Mouse (Mus musculus) heart, embryonic 15.5 days (tissue): Measurements from ENCODE around the gene Abca1. TPM values are rescaled to one million over a fixed set of nuclear protein-coding genes. Genes with fewer than 3 reads are reported as not detected.
A peak's percentile ranks its signal among the peaks of the same experiment; 100 is the strongest.

Experiments
- ATAC-seq: fragments of 200-750 bp; cut with Nextera tagmentation; replicated peaks from 2 replicates; pipeline ENCODE4 v1.8.0; 2017; ENCODE audit warnings: low read depth, moderate TSS enrichment; ENCODE audit not compliant: insufficient number of reproducible peaks, insufficient read depth, low FRiP score
- H3K27ac ChIP-seq: fragments of 300-500 bp; sonication (generic); 2 replicates; pipeline ENCODE4 v1.5.1; 2015; ENCODE audit warnings: mild to moderate bottlenecking, inconsistent platforms
- H3K27me3 ChIP-seq: fragments of 300-500 bp; sonication (generic); 2 replicates; pipeline ENCODE4 v1.6.1; 2015; ENCODE audit warnings: inconsistent platforms
- H3K36me3 ChIP-seq: fragments of 300-500 bp; sonication (generic); 2 replicates; pipeline ENCODE4 v1.6.1; 2015; ENCODE audit warnings: mild to moderate bottlenecking, inconsistent platforms
- H3K4me1 ChIP-seq: fragments of 300-500 bp; sonication (generic); replicated peaks from 2 replicates; pipeline ENCODE4 v1.6.1; 2015; ENCODE audit warnings: inconsistent platforms
- H3K4me2 ChIP-seq: fragments of 300-500 bp; sonication (generic); 2 replicates; pipeline ENCODE4 v1.6.1; 2015; ENCODE audit warnings: inconsistent platforms, mild to moderate bottlenecking, moderate library complexity
- H3K4me3 ChIP-seq: fragments of 300-500 bp; sonication (generic); 2 replicates; pipeline ENCODE4 v1.5.1; 2015; ENCODE audit warnings: mild to moderate bottlenecking, inconsistent platforms
- H3K9ac ChIP-seq: fragments of 300-500 bp; sonication (generic); 2 replicates; pipeline ENCODE4 v1.6.1; 2015; ENCODE audit warnings: mild to moderate bottlenecking, inconsistent platforms
- H3K9me3 ChIP-seq: fragments of 300-500 bp; sonication (generic); replicated peaks from 2 replicates; pipeline ENCODE4 v1.6.1; 2016; ENCODE audit warnings: inconsistent platforms
- WGBS: fragments of 180-500 bp; shearing (Covaris S2); methylation state at CpG from one replicate; pipeline ENCODE4 v1.1.7; 2015; ENCODE audit warnings: mixed read lengths; 5-methylcytosine and 5-hydroxymethylcytosine counted together
- polyA plus RNA-seq: library from polyadenylated mRNA; unstranded; fragments of >200 nt; fragmentation: Nextera tagmentation; extraction: Ambion mirVana; gene quantifications from 2 replicates; pipeline ENCODE4 v1.2.1, GENCODE M21; 2015

Gene Abca1
- polyA plus RNA-seq, 1 experiment from 2014 or later = 4.4 TPM

DNA sequence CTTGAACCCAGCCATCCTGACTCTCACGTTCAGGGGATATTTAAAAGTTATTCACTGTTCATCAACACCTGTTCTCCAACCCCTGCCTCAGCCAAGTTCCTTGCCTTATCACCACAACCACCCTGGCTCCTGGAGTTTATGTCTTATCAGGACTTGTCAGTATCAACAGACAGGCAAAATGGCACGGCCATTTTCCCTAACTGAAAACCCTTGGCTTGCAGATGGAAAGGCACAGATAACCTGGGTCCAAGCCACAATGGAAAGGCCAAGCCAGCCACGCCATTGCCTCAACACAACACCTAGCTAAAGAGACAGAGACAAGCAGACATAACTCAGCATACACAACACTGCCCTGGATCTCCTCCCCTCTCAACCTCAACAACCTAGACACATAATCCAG is 38.6 kb downstream of the Abca1 start:
- no peak for ATAC-seq
- H3K9ac ChIP-seq = no peak overlapping the region
- H3K36me3 ChIP-seq = peaks cover under 1% of the 10 kb centered on the region; the same call in 1 of the 2 replicates
- H3K4me3 ChIP-seq = no peak overlapping the region
- no peak overlapping the region for H3K4me2 ChIP-seq
- WGBS = 55% methylated on average over 3 of the region's 3 CpGs
- H3K4me1 ChIP-seq = peaks cover 12% of the 10 kb centered on the region
- H3K27me3 ChIP-seq = no peaks in the 10 kb centered on the region
- H3K27ac ChIP-seq = no peak overlapping the region
- H3K9me3 ChIP-seq = no peaks in the 10 kb centered on the region

DNA sequence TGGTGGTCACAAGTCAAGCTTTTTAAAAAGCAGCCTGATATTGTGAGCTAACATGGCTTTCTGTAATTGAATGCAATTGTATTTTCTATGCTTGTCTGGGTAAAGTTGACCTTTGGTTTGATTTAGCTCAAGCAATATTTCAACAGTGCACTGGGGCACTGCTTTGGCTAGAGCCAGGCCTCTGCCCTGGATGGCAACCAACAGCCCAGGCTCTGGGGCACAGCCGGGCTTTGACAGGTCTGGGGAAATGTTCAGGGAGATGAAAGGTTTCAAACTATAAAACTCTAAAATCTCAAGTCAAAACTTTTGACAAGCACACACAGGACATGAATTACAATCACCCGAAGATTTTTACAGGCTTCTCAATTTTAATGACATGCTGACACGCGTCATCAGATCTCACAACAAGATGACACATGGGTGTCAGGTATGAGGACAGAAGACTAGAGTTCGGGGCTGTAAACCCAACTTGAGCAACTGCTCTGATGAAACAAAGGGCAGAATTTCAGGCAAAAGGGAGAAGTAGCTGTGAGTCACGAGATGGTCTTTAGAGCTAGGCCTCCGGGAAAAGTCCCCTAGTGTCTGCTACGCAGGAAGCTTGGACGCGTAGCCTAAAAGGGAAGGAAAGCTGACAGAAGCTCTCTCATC is 39.5 kb downstream of the Abca1 start:
- no peaks in the 10 kb centered on the region for H3K27me3 ChIP-seq
- H3K27ac ChIP-seq = no peak overlapping the region
- no peak for ATAC-seq
- no peaks in the 10 kb centered on the region for H3K9me3 ChIP-seq
- no peak overlapping the region for H3K4me2 ChIP-seq
- no peak overlapping the region for H3K4me3 ChIP-seq
- H3K4me1 ChIP-seq = peaks cover 14% of the 10 kb centered on the region
- no peaks in the 10 kb centered on the region for H3K36me3 ChIP-seq
- no peak overlapping the region for H3K9ac ChIP-seq
- 75% methylated on average over 10 of the region's 10 CpGs for WGBS

DNA sequence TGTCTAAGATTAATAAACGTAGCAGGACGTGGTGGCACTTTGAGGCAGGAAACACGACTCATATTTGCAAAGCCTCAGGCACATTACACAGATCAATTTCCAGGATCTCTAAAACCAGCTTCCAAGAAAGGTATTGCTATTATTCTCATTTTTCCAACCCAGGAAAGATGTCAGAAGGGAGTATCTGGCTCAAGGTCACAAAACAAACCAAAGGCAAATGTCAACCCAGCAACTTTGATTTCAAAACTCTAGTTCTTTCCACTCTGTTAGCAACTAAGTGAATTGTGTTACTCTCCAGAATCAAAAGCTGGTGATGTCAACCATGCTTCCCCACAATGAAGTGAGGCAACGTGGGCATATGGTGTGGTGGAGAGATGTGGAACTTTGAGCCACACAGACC is 41.1 kb downstream of the Abca1 start:
- H3K4me3 ChIP-seq = no peak overlapping the region
- H3K36me3 ChIP-seq = no peaks in the 10 kb centered on the region
- H3K27ac ChIP-seq = no peak overlapping the region
- H3K4me1 ChIP-seq = peaks cover 14% of the 10 kb centered on the region
- no peak for ATAC-seq
- no peaks in the 10 kb centered on the region for H3K9me3 ChIP-seq
- H3K4me2 ChIP-seq = no peak overlapping the region
- 59% methylated on average over 4 of the region's 4 CpGs for WGBS
- no peaks in the 10 kb centered on the region for H3K27me3 ChIP-seq
- no peak overlapping the region for H3K9ac ChIP-seq

DNA sequence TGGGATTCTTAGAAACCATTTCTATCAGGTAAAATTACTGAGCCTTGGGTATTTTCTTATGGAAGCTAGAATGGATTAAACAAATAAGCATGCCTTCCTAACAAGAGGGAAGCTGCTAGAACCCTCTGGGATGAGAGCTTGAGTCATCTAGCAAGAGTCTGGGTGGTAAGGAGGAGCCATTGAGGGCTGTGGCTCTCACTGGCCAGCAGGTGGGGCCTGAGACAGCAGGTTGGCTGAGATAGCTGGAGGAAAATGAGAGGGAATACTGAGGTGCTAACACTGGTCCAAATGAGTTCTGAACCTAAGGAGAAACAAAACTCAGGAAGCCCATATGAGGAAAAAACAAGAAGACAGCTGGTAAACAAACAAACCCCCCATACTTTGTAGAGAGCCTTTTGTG is 42.1 kb downstream of the Abca1 start:
- H3K36me3 ChIP-seq = no peaks in the 10 kb centered on the region
- peaks cover 14% of the 10 kb centered on the region for H3K4me1 ChIP-seq
- no peak for ATAC-seq
- H3K4me2 ChIP-seq = no peak overlapping the region
- no peak overlapping the region for H3K4me3 ChIP-seq
- no peak overlapping the region for H3K9ac ChIP-seq
- H3K9me3 ChIP-seq = no peaks in the 10 kb centered on the region
- no peaks in the 10 kb centered on the region for H3K27me3 ChIP-seq
- no peak overlapping the region for H3K27ac ChIP-seq

DNA sequence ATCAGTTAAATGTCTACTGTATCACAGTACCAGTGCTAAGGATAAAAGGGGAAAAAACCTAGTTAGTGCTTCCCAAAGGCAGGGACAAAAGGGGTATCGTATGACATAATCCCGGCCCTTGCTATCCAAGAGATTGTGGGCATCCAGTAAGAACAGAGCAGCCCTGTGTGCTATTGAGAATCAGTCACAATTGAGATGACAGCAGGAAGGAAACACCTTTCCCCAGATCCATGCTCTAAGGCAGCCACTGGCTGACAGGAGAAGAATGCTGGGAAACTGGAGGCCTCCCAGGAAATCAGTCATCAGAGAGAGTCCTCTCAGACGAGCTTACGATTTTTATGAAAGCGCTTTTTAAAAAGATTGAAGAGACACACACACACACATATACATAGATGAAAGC is 42.6 kb downstream of the Abca1 start:
- no peak; the same call in 1 of the 2 replicates for ATAC-seq

DNA sequence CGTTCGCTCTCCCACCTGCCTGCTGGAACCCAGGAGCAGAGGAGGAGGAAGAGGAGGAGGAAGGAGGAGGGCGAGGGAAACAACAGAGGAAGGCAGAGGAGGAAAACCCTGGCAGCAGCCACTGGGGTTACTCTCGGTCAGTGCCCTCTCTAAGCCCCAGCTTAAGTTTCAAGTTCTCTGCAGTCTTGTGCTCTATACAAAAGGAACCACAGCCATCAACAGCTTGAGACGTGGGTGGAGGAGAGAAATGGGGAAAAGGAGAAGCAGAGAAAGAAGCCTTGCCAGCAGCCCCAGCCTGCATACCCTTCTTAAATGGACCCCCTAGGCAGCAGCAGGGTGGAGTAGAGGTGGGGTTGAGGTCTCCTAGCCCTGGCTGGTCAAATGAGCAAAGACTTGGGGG is 43.8 kb downstream of the Abca1 start:
- Histone ChIP-seq H3K9ac (no peak overlapping the region), H3K9me3 (no peaks in the 10 kb centered on the region), H3K27me3 (no peaks in the 10 kb centered on the region), H3K27ac (no peak overlapping the region), H3K4me2 (no peak overlapping the region), H3K4me3 (no peak overlapping the region), H3K4me1 (peaks cover 7% of the 10 kb centered on the region), H3K36me3 (no peaks in the 10 kb centered on the region; the same call in 1 of the 2 replicates)
- peak; percentile 25; the same call in 1 of the 2 replicates for ATAC-seq
- 30% methylated on average over 2 of the region's 5 CpGs for WGBS

More for the DNA sequence above, 42.6 kb downstream of the Abca1 start:
- Histone ChIP-seq H3K4me2 (no peak overlapping the region), H3K27me3 (no peaks in the 10 kb centered on the region), H3K27ac (no peak overlapping the region), H3K4me3 (no peak overlapping the region), H3K4me1 (peaks cover 14% of the 10 kb centered on the region), H3K9ac (no peak overlapping the region), H3K36me3 (no peaks in the 10 kb centered on the region; the same call in 1 of the 2 replicates), H3K9me3 (no peaks in the 10 kb centered on the region)
- 43% methylated on average over 5 of the region's 5 CpGs for WGBS

DNA sequence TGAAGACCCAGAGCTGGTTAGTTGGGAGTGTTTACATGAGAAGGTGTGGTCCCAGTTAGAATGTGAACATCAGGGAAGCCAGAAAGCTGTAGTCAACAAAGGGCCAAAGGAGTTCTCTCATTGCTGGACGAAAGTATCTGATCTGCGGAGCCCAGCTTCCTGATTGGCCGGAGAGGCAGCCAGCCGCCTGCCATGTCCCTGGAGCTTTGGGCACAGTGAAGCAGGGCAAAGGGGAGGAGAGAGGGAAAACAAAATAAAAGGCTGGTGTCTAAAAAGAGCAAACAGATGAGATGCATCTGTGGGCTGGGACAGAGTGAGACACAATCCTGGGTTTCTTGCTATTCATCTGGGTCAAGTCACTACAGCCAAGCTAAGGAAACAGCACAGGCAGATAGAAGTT is 44.3 kb downstream of the Abca1 start:
- no peak for ATAC-seq
- Histone ChIP-seq H3K4me2 (no peak overlapping the region), H3K4me3 (no peak overlapping the region), H3K9me3 (no peaks in the 10 kb centered on the region), H3K27ac (no peak overlapping the region), H3K36me3 (no peaks in the 10 kb centered on the region; the same call in 1 of the 2 replicates), H3K27me3 (no peaks in the 10 kb centered on the region), H3K4me1 (peaks cover 7% of the 10 kb centered on the region), H3K9ac (no peak overlapping the region)
- 62% methylated on average over 4 of the region's 4 CpGs for WGBS

DNA sequence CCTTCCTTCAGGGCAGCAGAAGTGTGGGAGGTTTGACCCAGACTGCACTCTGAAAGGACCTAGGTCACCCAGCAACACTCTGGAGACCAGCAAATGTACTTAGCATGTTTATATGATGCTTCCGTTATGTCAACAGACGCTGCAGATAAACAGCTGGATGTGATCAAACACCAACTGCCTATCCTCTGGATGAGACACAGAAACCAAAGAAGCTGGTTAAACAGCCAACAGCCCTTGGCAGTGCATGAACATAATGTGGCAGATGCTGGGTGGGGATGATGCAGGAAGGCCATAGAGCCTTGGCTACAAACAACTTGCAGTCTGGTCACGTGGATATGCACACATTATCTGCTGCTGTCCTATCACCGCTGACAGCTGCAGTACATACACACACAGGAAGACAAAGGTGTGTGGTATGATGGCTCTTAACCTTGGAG is 47.8 kb downstream of the Abca1 start:
- ATAC-seq = no peak
- Histone ChIP-seq H3K4me3 (no peak overlapping the region), H3K27me3 (no peaks in the 10 kb centered on the region), H3K4me2 (no peak overlapping the region), H3K9me3 (no peaks in the 10 kb centered on the region), H3K9ac (no peak overlapping the region), H3K36me3 (no peaks in the 10 kb centered on the region; the same call in 1 of the 2 replicates), H3K4me1 (peaks cover 7% of the 10 kb centered on the region), H3K27ac (no peak overlapping the region)
- WGBS = 63% methylated on average over 4 of the region's 4 CpGs

DNA sequence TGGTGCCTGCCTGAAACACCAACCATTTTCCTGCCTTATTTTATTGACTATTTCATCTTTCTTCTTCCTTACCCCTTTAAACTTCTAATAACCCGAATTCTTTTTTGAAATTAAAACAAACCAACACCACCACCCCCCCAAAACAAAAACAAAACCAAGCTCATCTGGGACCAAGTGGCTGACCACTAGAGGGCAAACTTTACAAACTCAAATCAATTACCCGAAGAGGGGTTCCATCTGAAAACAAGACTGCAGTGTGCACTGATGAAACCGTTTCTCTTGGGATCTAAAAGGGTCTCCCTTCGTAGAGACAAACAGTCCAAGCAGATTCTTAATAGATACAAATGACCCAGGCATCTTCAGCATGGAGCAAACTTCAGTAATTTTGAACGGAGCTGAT is 49.3 kb downstream of the Abca1 start:
- Histone ChIP-seq H3K27ac (no peak overlapping the region), H3K36me3 (no peaks in the 10 kb centered on the region; the same call in 1 of the 2 replicates), H3K9ac (no peak overlapping the region), H3K4me3 (no peak overlapping the region), H3K27me3 (no peaks in the 10 kb centered on the region), H3K4me1 (peaks cover under 1% of the 10 kb centered on the region; the same call in 1 of the 2 replicates), H3K9me3 (no peaks in the 10 kb centered on the region), H3K4me2 (no peak overlapping the region)
- 25% methylated on average over 5 of the region's 5 CpGs for WGBS
- no peak for ATAC-seq

DNA sequence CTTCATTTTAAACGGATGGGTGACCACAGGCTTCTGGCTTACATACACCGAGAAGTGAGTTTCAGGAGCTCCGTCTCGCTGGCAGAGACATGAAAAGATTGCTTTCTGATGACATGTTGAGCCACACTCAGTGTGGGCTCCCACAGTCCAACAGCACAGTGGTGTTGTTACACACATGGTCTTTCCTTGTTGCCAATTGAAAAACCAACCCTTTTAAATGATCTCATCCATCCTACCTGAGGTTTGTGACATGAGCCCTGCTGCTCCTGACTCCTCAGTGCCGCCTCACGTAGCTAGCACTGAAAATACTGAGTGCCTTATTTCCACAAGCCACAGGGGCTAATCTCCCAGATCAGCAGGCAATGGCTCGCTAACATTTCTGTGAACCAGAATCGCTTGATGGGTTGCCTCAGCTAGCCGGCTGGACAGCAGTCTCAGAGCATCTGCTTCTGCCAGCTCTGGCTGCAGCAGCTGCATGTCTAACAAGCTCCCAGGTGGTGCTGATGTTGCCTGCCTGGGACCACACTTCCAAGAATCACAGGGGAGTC is 50.2 kb downstream of the Abca1 start:
- H3K27me3 ChIP-seq = no peaks in the 10 kb centered on the region
- no peak overlapping the region for H3K27ac ChIP-seq
- 72% methylated on average over 9 of the region's 9 CpGs for WGBS
- H3K4me3 ChIP-seq = no peak overlapping the region
- no peaks in the 10 kb centered on the region; the same call in 1 of the 2 replicates for H3K36me3 ChIP-seq
- no peaks in the 10 kb centered on the region for H3K9me3 ChIP-seq
- no peak for ATAC-seq
- H3K4me1 ChIP-seq = no peaks in the 10 kb centered on the region; the same call in 1 of the 2 replicates
- no peak overlapping the region for H3K4me2 ChIP-seq
- no peak overlapping the region for H3K9ac ChIP-seq

DNA sequence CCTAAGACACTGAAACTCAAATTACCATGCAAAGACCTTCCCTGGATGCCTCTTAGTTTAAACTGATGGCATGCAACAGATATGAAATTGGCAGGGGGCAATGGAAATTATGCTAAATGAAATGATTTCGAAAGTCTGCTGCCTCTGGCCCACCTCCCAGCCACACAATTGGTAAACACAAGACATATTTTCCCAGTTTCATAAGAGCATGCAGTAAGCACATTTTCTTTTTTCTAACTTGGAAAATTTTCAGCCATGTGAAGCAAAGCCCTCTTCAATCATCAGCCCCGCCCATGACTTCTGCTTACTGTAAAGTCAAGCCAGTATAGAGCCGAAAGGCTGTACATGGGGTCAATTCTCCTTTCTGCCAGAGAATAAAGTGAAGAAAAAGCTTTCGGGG is 51.5 kb downstream of the Abca1 start:
- H3K27me3 ChIP-seq = no peaks in the 10 kb centered on the region
- WGBS = 66% methylated on average over 4 of the region's 4 CpGs
- no peaks in the 10 kb centered on the region for H3K9me3 ChIP-seq
- no peaks in the 10 kb centered on the region for H3K4me1 ChIP-seq
- no peak overlapping the region for H3K9ac ChIP-seq
- ATAC-seq = no peak
- H3K36me3 ChIP-seq = no peaks in the 10 kb centered on the region; the same call in 1 of the 2 replicates
- H3K4me3 ChIP-seq = no peak overlapping the region
- H3K4me2 ChIP-seq = no peak overlapping the region
- no peak overlapping the region for H3K27ac ChIP-seq

DNA sequence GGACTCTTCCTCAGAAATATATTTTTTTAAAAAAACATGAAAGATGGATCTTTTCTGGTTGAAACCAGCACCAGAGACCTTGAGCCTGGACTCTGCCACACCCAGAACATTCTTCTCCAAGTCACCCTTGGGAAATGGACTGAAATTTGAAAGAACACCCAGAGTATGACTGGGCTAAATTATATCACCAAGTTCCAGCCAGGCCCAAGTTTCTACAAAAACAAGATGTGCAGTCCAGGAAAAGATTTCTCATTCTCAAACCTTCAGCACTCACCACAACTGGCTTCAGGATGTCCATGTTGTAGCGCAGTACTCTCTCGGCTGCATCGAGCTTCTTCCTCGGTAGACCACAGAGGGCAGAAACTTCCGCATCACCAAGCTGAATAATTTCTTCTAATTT is 53.0 kb downstream of the Abca1 start:
- Histone ChIP-seq H3K9me3 (no peaks in the 10 kb centered on the region), H3K36me3 (no peaks in the 10 kb centered on the region), H3K27ac (no peak overlapping the region), H3K9ac (no peak overlapping the region), H3K4me2 (no peak overlapping the region), H3K4me3 (no peak overlapping the region), H3K4me1 (no peaks in the 10 kb centered on the region), H3K27me3 (no peaks in the 10 kb centered on the region)
- no peak for ATAC-seq
- WGBS = 89% methylated on average over 5 of the region's 5 CpGs
